Mouse (Mus musculus) liver, embryonic 16.5 days (tissue): Measurements from ENCODE around the gene Tbc1d24. TPM values are rescaled to one million over a fixed set of nuclear protein-coding genes. Genes with fewer than 3 reads are reported as not detected.

Source experiments
- ATAC-seq: fragments of 200-750 bp; cut with Nextera tagmentation; 2 replicates; pipeline ENCODE4 v1.8.0; 2017; ENCODE audit warnings: low read depth, mild to moderate bottlenecking, moderate number of reproducible peaks, moderate library complexity
- H3K27ac ChIP-seq: fragments of 300-500 bp; sonication (generic); 2 replicates; pipeline ENCODE4 v1.5.1; 2014; ENCODE audit warnings: mild to moderate bottlenecking, low read length
- H3K27me3 ChIP-seq: fragments of 300-500 bp; sonication (generic); 2 replicates; pipeline ENCODE4 v1.6.1; 2014; ENCODE audit warnings: low read depth, low read length, mixed read lengths; ENCODE audit not compliant: control insufficient read depth, insufficient read depth
- H3K36me3 ChIP-seq: fragments of 300-500 bp; sonication (generic); 2 replicates; pipeline ENCODE4 v1.6.1; 2014; ENCODE audit warnings: mild to moderate bottlenecking; ENCODE audit not compliant: control insufficient read depth, insufficient read depth
- H3K4me1 ChIP-seq: fragments of 300-500 bp; sonication (generic); 2 replicates; pipeline ENCODE4 v1.6.1; 2014; ENCODE audit warnings: low read depth, low read length, mixed read lengths; ENCODE audit not compliant: control insufficient read depth
- H3K4me2 ChIP-seq: fragments of 300-500 bp; sonication (generic); 2 replicates; pipeline ENCODE4 v1.6.1; 2014; ENCODE audit warnings: low read depth, low read length, mixed read lengths
- H3K4me3 ChIP-seq: fragments of 300-500 bp; sonication (generic); 2 replicates; pipeline ENCODE4 v1.5.1; 2014; ENCODE audit warnings: low read depth, mild to moderate bottlenecking, low read length
- H3K9ac ChIP-seq: fragments of 300-500 bp; sonication (generic); 2 replicates; pipeline ENCODE4 v1.6.1; 2014; ENCODE audit warnings: low read depth, low read length
- H3K9me3 ChIP-seq: fragments of 300-500 bp; sonication (generic); replicated peaks from 2 replicates; pipeline ENCODE4 v1.6.1; 2016; ENCODE audit warnings: low read length; ENCODE audit not compliant: control insufficient read depth
- WGBS: fragments of 180-500 bp; shearing (Covaris S2); extraction: QIAGEN DNeasy Blood & Tissue Kit; methylation state at CpG from one replicate; pipeline ENCODE4 v1.1.7; 2014; ENCODE audit not compliant: insufficient replicate concordance; 5-methylcytosine and 5-hydroxymethylcytosine counted together
- polyA plus RNA-seq: library from polyadenylated mRNA; unstranded; fragments of >200 nt; fragmentation: Nextera tagmentation; extraction: Ambion mirVana; gene quantifications from 2 replicates; pipeline ENCODE4 v1.2.1, GENCODE M21; 2015

Tbc1d24 gene
- polyA plus RNA-seq, 1 experiment from 2014 or later = 7.4 TPM

DNA sequence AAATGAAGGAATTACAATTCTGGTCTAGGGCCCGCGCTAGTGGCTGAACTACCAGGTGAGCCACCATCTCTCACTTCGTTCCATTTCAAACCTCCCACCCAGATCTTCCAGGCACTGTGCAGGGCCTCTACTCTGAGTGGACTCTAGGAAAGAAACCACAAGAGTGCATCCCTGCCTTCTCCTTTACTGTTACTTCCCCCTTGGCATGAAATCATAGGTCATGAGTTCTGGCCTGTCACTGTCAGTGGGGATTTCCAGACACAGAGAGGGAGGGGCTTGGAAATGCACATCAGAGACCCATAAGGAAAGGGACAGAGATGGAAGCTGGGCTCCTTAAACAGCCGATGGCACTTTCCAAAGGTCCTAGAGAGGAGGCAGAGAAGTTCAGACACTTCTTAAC is 33.6 kb downstream of the Tbc1d24 start:
- Histone ChIP-seq H3K4me1 (peaks cover 25% of the 10 kb centered on the region), H3K36me3 (peaks cover 12% of the 10 kb centered on the region), H3K4me2 (no peak overlapping the region), H3K4me3 (no peak overlapping the region), H3K27me3 (no peaks in the 10 kb centered on the region), H3K9ac (no peak overlapping the region), H3K9me3 (no peaks in the 10 kb centered on the region), H3K27ac (peak overlapping the region; percentile 11; the same call in 1 of the 2 replicates)
- WGBS = 77% methylated on average over 4 of the region's 4 CpGs
- ATAC-seq = no peak

DNA sequence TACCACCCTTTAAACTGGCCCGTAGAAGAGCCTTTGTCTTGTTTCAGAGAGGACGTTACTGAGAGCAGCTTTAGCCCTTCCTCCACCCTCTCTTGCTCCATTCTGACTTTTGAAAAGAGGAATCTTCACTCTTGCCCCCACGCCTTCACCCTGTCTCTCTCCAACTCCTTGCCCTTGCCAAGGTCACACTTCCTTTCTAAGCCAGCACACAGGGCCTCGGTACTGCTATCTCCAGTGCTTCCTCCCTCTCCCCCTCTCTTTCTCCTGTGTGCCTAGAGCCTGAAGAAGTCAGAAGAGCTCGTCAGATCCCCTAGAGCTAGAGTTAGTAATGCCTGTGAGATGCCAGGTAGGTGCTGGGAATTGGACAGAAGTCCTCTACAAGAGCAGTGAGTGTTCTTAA is 34.6 kb downstream of the Tbc1d24 start:
- Histone ChIP-seq H3K4me2 (peak overlapping the region; percentile 76; the same call in 1 of the 2 replicates), H3K27me3 (no peaks in the 10 kb centered on the region), H3K4me1 (peaks cover 27% of the 10 kb centered on the region), H3K27ac (peak overlapping the region; percentile 96), H3K36me3 (peaks cover 16% of the 10 kb centered on the region), H3K9me3 (no peaks in the 10 kb centered on the region), H3K4me3 (no peak overlapping the region), H3K9ac (0 out of 2 replicates have a peak overlapping the region, but pooled peaks have one; percentile 11)
- WGBS = 40% methylated on average over 5 of the region's 5 CpGs
- ATAC-seq = no peak

DNA sequence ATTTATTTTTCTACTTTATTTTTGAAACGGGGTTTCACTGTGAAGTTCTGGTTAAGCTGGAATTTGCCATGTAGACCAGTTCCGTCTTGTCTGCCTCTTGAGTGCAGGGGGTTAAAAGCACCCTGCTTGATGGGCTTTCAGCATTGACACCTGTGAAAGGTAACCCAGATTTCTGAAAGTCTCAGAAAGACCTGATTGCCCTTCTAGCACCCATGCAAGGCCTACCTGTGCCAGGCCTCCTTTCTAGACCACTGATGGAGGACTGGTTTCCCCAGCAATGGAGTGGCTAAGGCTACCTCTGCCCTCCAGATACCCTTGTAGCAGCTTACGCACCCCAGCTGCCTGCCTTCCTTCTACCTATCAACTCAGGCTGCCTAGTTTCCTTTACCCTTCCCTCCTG is 35.2 kb downstream of the Tbc1d24 start:
- Histone ChIP-seq H3K4me1 (peaks cover 31% of the 10 kb centered on the region), H3K4me3 (peak overlapping the region; percentile 95), H3K9me3 (no peaks in the 10 kb centered on the region), H3K9ac (peak overlapping the region; percentile 95), H3K27me3 (no peaks in the 10 kb centered on the region), H3K36me3 (peaks cover 16% of the 10 kb centered on the region), H3K27ac (peak overlapping the region; percentile 96), H3K4me2 (peak overlapping the region; percentile 76)
- no peak for ATAC-seq
- WGBS = 55% methylated on average over 3 of the region's 3 CpGs

DNA sequence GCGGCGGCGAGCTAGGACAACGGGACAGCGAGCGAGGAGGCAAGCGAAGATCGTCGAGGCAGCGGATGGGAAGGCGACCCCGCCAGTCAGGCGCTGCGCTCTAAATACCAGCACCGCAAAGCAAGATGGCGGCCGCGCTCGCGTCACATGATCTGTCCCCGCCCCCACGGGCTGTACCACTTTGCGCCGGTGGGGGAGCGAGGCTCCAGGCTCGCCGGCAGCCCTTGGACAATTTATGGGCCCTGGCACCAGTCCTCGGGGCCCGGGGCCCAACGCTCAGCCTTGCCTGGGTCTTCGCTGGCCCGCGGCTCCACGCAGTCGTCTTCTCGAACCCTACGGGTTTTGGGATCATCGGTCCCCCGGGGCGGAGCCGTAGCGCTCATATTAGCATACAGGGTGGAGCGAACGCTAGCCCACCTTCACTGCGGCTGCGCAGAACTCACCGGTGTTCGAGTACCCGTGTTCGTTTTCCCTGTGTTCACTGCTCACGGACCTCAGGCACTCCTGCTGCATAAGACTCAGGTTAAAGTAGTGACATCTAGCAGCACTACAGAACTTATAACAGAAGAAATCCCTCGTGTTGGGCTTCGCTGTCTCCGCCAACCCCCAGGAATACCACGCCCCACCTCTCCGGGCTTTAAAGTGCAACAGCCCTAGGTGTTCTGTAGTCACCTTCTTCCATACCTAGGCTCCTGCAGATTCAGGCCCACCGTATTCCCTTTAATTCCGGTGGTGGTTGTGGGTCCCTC is 35.9 kb downstream of the Tbc1d24 start, which contains the start of gene Atp6v0c:
TSS of gene Atp6v0c (minus strand) at position 386 of the 749 bp plus-strand sequence.
- Histone ChIP-seq H3K27me3 (no peaks in the 10 kb centered on the region), H3K36me3 (peaks cover 16% of the 10 kb centered on the region), H3K9me3 (no peaks in the 10 kb centered on the region), H3K27ac (peak within 1 kb of the TSS; percentile 96), H3K4me3 (peak within 1 kb of the TSS; percentile 95), H3K4me1 (peaks cover 33% of the 10 kb centered on the region), H3K4me2 (peak within 1 kb of the TSS; percentile 76), H3K9ac (peak within 1 kb of the TSS; percentile 95)
- peak; percentile 87 for ATAC-seq
- WGBS = under 1% methylated on average over 58 of the region's 58 CpGs

DNA sequence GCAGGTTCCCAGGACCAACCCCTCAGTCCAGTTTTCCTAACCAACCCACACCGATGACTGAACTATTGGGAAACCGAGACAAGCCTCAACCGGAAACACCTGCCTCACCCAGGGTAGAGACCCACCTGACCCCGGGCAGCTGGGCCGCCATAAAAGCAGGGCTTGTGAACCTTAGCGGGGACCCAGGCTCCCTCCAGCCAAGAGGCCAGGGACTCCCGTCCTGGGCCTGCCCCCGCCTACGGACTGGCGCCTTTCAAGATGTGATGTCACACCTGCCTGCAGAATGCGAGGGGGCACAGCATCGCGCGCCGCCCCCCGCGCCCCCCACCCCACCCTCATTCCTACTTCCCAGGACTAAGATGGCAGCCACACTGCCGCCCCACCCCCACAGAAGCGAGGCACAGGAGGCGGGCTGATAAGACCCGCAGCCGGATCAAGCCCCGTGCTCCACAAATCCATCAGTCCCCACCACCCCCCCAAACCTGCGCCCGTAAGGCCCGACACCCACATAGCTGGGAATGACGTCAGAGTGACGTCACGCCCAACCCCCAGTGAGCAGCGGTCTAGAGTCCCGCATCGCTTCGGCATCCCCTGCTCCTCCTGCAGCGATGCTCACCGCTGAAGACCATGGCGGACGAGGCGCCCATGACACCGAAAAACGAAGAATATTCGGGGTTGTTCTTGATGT is 36.6 kb downstream of the Tbc1d24 start:
- peak; percentile 43 for ATAC-seq
- peak overlapping the region; percentile 76 for H3K4me2 ChIP-seq
- H3K9me3 ChIP-seq = no peaks in the 10 kb centered on the region
- peak overlapping the region; percentile 96 for H3K27ac ChIP-seq
- peaks cover 32% of the 10 kb centered on the region for H3K4me1 ChIP-seq
- H3K36me3 ChIP-seq = peaks cover 16% of the 10 kb centered on the region
- peak overlapping the region; percentile 95 for H3K4me3 ChIP-seq
- WGBS = under 1% methylated on average over 41 of the region's 41 CpGs
- peak overlapping the region; percentile 95 for H3K9ac ChIP-seq
- H3K27me3 ChIP-seq = no peaks in the 10 kb centered on the region

DNA sequence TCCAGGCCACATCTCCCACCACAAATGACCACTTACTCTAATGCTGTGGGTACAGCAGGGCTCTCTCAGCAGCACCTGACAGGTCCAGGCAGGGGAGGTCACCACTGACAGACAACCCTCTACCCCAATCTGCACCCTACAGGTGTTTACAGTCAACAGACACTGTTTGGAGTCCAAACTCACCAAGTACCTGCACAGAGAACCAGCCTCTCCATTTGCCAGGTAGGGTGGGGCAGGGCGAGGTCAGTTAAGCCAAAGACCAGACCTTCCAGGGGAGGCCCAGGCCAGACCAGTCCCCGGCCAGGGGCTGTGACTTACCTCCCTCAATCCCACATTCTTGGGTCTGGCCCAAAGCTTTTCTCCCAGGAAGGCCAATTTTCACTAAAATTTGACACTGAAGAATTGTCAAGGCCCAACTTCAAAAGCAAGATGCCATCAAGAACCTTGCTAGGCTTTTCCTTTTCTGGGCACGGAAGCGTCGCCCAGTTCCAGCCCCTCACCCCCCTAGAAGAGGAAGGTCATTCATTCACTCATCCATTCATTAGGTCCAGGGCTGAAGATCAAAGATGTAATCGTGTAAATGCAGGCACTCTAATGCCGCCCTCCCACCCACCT is 37.4 kb downstream of the Tbc1d24 start:
- peak overlapping the region; percentile 95 for H3K9ac ChIP-seq
- H3K27me3 ChIP-seq = no peaks in the 10 kb centered on the region
- peak overlapping the region; percentile 76 for H3K4me2 ChIP-seq
- peak overlapping the region; percentile 96 for H3K27ac ChIP-seq
- no peak for ATAC-seq
- peaks cover 35% of the 10 kb centered on the region for H3K4me1 ChIP-seq
- no peaks in the 10 kb centered on the region for H3K9me3 ChIP-seq
- peaks cover 16% of the 10 kb centered on the region for H3K36me3 ChIP-seq
- peak overlapping the region; percentile 95 for H3K4me3 ChIP-seq
- WGBS = 36% methylated on average over 7 of the region's 7 CpGs

DNA sequence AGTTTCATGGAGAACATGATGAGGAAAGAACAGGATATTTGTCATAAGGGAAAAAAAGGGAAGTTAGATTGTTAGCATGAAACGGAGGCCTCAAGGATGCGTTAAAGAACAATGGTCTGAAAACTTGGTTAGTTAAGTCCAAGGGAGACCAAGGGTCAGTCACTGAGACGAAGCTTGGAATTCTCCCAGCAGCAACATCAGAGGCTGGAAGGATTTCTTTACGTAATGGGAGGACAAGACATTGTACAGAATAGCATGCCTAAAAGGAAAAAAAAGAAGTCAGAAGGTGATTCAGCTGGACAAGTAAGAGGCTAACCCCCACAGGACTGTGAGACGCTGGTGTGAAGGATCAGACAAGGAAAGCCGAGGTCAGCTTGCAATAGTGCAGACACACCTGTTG is 38.2 kb downstream of the Tbc1d24 start:
- H3K9ac ChIP-seq = no peak overlapping the region; the same call in 1 of the 2 replicates
- peaks cover 44% of the 10 kb centered on the region for H3K4me1 ChIP-seq
- no peaks in the 10 kb centered on the region for H3K9me3 ChIP-seq
- H3K4me3 ChIP-seq = peak overlapping the region; percentile 24
- no peak for ATAC-seq
- H3K4me2 ChIP-seq = peak overlapping the region; percentile 76
- peaks cover 16% of the 10 kb centered on the region for H3K36me3 ChIP-seq
- H3K27me3 ChIP-seq = no peaks in the 10 kb centered on the region
- H3K27ac ChIP-seq = peak overlapping the region; percentile 35
- 67% methylated on average over 6 of the region's 6 CpGs for WGBS

DNA sequence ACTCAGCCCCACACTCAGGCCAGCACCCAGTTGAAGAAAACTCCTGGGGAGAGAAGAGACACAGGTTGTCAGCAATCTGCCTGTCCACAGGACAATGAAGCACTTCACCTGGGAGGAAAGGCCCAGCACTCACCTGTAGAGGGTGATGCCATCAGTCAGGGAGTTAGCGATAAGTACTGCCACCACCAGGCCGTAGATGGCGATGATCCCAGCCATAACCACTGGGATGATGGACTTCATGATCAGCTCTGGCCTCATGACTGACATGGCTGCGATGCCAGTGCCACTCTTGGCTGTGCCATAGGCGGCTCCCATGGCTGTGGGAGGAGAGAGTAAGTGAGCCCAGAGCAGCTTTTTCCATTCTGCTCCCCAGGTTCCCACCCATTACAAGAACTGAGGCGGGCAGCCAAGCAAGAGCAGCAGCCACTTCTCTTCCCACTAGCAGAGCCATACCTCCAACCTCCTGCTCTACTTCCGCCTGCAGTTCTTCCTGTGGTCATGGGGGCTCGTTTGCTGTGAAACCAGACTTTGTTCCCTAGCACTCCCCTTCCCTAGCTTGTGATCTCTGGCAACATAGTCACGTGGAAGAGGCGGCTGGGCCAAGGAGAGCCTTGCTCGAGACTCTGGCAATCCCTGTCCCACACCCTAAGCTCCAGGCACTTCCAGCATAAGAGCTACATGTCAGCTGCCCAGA is 40.6 kb downstream of the Tbc1d24 start:
- Histone ChIP-seq H3K9me3 (no peaks in the 10 kb centered on the region), H3K27me3 (no peaks in the 10 kb centered on the region), H3K4me2 (no peak overlapping the region), H3K9ac (no peak overlapping the region), H3K27ac (0 out of 2 replicates have a peak overlapping the region, but pooled peaks have one; percentile 4), H3K4me1 (peaks cover 42% of the 10 kb centered on the region), H3K4me3 (no peak overlapping the region), H3K36me3 (peaks cover 16% of the 10 kb centered on the region)
- ATAC-seq = no peak
- WGBS = 68% methylated on average over 11 of the region's 11 CpGs
